Mouse (Mus musculus): ENCODE measurements at regions not wholly inside any gene's neighbourhood (a gene's known extent, or its start where the extent isn't known, plus 50 kb on each side); places are given as distances from the start of the nearest gene placed in this dataset.

- no peak for DNase-seq (ENCODE audit: low read depth in 1 of 2, low spot score in 2 of 2)
- Histone ChIP-seq H3K36me3 (ENCODE audit: control insufficient read depth, insufficient read depth, low read length) (no peaks in the 10 kb centered on the region), H3K4me3 (ENCODE audit: extremely low read depth, insufficient read depth, insufficient read length) (no peak overlapping the region), H3K27me3 (ENCODE audit: control insufficient read depth, insufficient read depth, low read length) (no peaks in the 10 kb centered on the region), H3K27ac (ENCODE audit: insufficient read depth, low read length) (no peak overlapping the region), H3K4me1 (ENCODE audit: control insufficient read depth, insufficient read depth, insufficient read length) (no peaks in the 10 kb centered on the region)
- no peak for TF ChIP-seq CTCF (IDR thresholded peaks at IDR 0.05; ENCODE audit: extremely low read depth, insufficient read depth, insufficient read length, insufficient replicate concordance)
- TF ChIP-seq POLR2A (IDR thresholded peaks at IDR 0.05; ENCODE audit: low read depth, low read length): no peak
- 67% methylated on average over 4 of the region's 4 CpGs for WGBS
Measured at GRCm38 (mm10) chr13:71184500-71184899, 342.9 kb upstream of the Adamts16 start.

- Histone ChIP-seq H3K36me3 (ENCODE audit: control insufficient read depth, insufficient read depth, low read length) (no peaks in the 10 kb centered on the region), H3K27me3 (ENCODE audit: control insufficient read depth, insufficient read depth, low read length) (no peaks in the 10 kb centered on the region), H3K4me3 (ENCODE audit: extremely low read depth, insufficient read depth, insufficient read length) (no peak overlapping the region), H3K27ac (ENCODE audit: insufficient read depth, low read length) (no peak overlapping the region), H3K4me1 (ENCODE audit: control insufficient read depth, insufficient read depth, insufficient read length) (no peaks in the 10 kb centered on the region)
- no peak for TF ChIP-seq CTCF (IDR thresholded peaks at IDR 0.05; ENCODE audit: extremely low read depth, insufficient read depth, insufficient read length, insufficient replicate concordance)
- TF ChIP-seq POLR2A (IDR thresholded peaks at IDR 0.05; ENCODE audit: low read depth, low read length): no peak
- no peak for DNase-seq (ENCODE audit: low read depth in 1 of 2, low spot score in 2 of 2)
Measured at GRCm38 (mm10) chr13:71179083-71179482, 337.5 kb upstream of the Adamts16 start.

GRCm38 (mm10) chr13:71174335-71174734 lies 332.7 kb upstream of the Adamts16 start:
- H3K4me3 ChIP-seq (ENCODE audit: extremely low read depth, insufficient read depth, insufficient read length): no peak overlapping the region
- H3K4me1 ChIP-seq (ENCODE audit: control insufficient read depth, insufficient read depth, insufficient read length): no peaks in the 10 kb centered on the region
- DNase-seq (ENCODE audit: low read depth in 1 of 2, low spot score in 2 of 2): no peak
- H3K27me3 ChIP-seq (ENCODE audit: control insufficient read depth, insufficient read depth, low read length): no peaks in the 10 kb centered on the region
- no peaks in the 10 kb centered on the region for H3K36me3 ChIP-seq (ENCODE audit: control insufficient read depth, insufficient read depth, low read length)
- H3K27ac ChIP-seq (ENCODE audit: insufficient read depth, low read length): no peak overlapping the region
- no peak for TF ChIP-seq CTCF (IDR thresholded peaks at IDR 0.05; ENCODE audit: extremely low read depth, insufficient read depth, insufficient read length, insufficient replicate concordance)

- Histone ChIP-seq H3K27me3 (ENCODE audit: control insufficient read depth, insufficient read depth, low read length) (no peaks in the 10 kb centered on the region), H3K4me1 (ENCODE audit: control insufficient read depth, insufficient read depth, insufficient read length) (no peaks in the 10 kb centered on the region), H3K4me3 (ENCODE audit: extremely low read depth, insufficient read depth, insufficient read length) (no peak overlapping the region), H3K36me3 (ENCODE audit: control insufficient read depth, insufficient read depth, low read length) (no peaks in the 10 kb centered on the region), H3K27ac (ENCODE audit: insufficient read depth, low read length) (no peak overlapping the region)
- no peak for DNase-seq (ENCODE audit: low read depth in 1 of 2, low spot score in 2 of 2)
- 75% methylated on average over 3 of the region's 3 CpGs for WGBS
- TF ChIP-seq POLR2A (IDR thresholded peaks at IDR 0.05; ENCODE audit: low read depth, low read length) (no peak), CTCF (IDR thresholded peaks at IDR 0.05; ENCODE audit: extremely low read depth, insufficient read depth, insufficient read length, insufficient replicate concordance) (no peak)
Measured at GRCm38 (mm10) chr13:71166226-71166625, 324.6 kb upstream of the Adamts16 start.

GRCm38 (mm10) chr13:71165096-71165920 lies 323.7 kb upstream of the Adamts16 start:
- WGBS: 81% methylated on average over 20 of the region's 20 CpGs
- Histone ChIP-seq H3K4me1 (ENCODE audit: control insufficient read depth, insufficient read depth, insufficient read length) (no peaks in the 10 kb centered on the region), H3K36me3 (ENCODE audit: control insufficient read depth, insufficient read depth, low read length) (no peaks in the 10 kb centered on the region), H3K27me3 (ENCODE audit: control insufficient read depth, insufficient read depth, low read length) (no peaks in the 10 kb centered on the region), H3K27ac (ENCODE audit: insufficient read depth, low read length) (no peak overlapping the region), H3K4me3 (ENCODE audit: extremely low read depth, insufficient read depth, insufficient read length) (no peak overlapping the region)
- TF ChIP-seq POLR2A (IDR thresholded peaks at IDR 0.05; ENCODE audit: low read depth, low read length) (no peak), CTCF (IDR thresholded peaks at IDR 0.05; ENCODE audit: extremely low read depth, insufficient read depth, insufficient read length, insufficient replicate concordance) (no peak)
- DNase-seq (ENCODE audit: low read depth in 1 of 2, low spot score in 2 of 2): no peak

- Histone ChIP-seq H3K27me3 (ENCODE audit: control insufficient read depth, insufficient read depth, low read length) (no peaks in the 10 kb centered on the region), H3K4me3 (ENCODE audit: extremely low read depth, insufficient read depth, insufficient read length) (no peak overlapping the region), H3K36me3 (ENCODE audit: control insufficient read depth, insufficient read depth, low read length) (no peaks in the 10 kb centered on the region), H3K4me1 (ENCODE audit: control insufficient read depth, insufficient read depth, insufficient read length) (no peaks in the 10 kb centered on the region), H3K27ac (ENCODE audit: insufficient read depth, low read length) (no peak overlapping the region)
- 88% methylated on average over 2 of the region's 2 CpGs for WGBS
- no peak for TF ChIP-seq CTCF (IDR thresholded peaks at IDR 0.05; ENCODE audit: extremely low read depth, insufficient read depth, insufficient read length, insufficient replicate concordance)
- no peak for TF ChIP-seq POLR2A (IDR thresholded peaks at IDR 0.05; ENCODE audit: low read depth, low read length)
- DNase-seq (ENCODE audit: low read depth in 1 of 2, low spot score in 2 of 2): no peak
Measured at GRCm38 (mm10) chr13:71164012-71164411, 322.4 kb upstream of the Adamts16 start.

- Histone ChIP-seq H3K4me1 (ENCODE audit: control insufficient read depth, insufficient read depth, insufficient read length) (no peaks in the 10 kb centered on the region), H3K4me3 (ENCODE audit: extremely low read depth, insufficient read depth, insufficient read length) (no peak overlapping the region), H3K27ac (ENCODE audit: insufficient read depth, low read length) (no peak overlapping the region), H3K36me3 (ENCODE audit: control insufficient read depth, insufficient read depth, low read length) (no peaks in the 10 kb centered on the region), H3K27me3 (ENCODE audit: control insufficient read depth, insufficient read depth, low read length) (no peaks in the 10 kb centered on the region)
- TF ChIP-seq CTCF (IDR thresholded peaks at IDR 0.05; ENCODE audit: extremely low read depth, insufficient read depth, insufficient read length, insufficient replicate concordance) (no peak), POLR2A (IDR thresholded peaks at IDR 0.05; ENCODE audit: low read depth, low read length) (no peak)
- DNase-seq (ENCODE audit: low read depth in 1 of 2, low spot score in 2 of 2): no peak
- WGBS: 68% methylated on average over 2 of the region's 2 CpGs
Measured at GRCm38 (mm10) chr13:71162952-71163351, 321.3 kb upstream of the Adamts16 start.

Data from spleen, adult 2 months (tissue).